ENCODE assay signal across 14 mouse cellular contexts in genomic region chr8:61324363-61324914, GRCm38 (mm10).
DNase-seq lines count a peak whose midpoint lies in the region; ATAC-seq lines count a peak whose summit lies in the region.
"Had no signal": no experiment of that assay in that cellular context is flagged by ENCODE, and none has a peak within 500 bp of the region (broad histone marks: within the 10 kb centered on the region; RNA-seq: fewer than 3 reads in every experiment).

No protein-coding gene starts in this region.

- no peak overlapping the region for H3K27ac ChIP-seq in kidney, embryonic 15.5 days
- peak overlapping the region; percentile 61; the same call in 1 of the 2 replicates for H3K27ac ChIP-seq in forebrain, embryonic 14.5 days (ENCODE audit: low read depth, low read length)
- H3K27ac ChIP-seq in midbrain, embryonic 13.5 days, result peak overlapping the region; percentile 37; the same call in 1 of the 2 replicates
- no peak overlapping the region for H3K27ac ChIP-seq in intestine, embryonic 15.5 days

- no peak overlapping the region for H3K9ac ChIP-seq in kidney, embryonic 15.5 days
- H3K9ac ChIP-seq in forebrain, embryonic 14.5 days (ENCODE audit: low read length), result no peak overlapping the region
- H3K9ac ChIP-seq in midbrain, embryonic 13.5 days (replicated peaks), result no peak overlapping the region
- H3K9ac ChIP-seq in intestine, embryonic 15.5 days, result no peak overlapping the region

- no peak overlapping the region for H3K4me3 ChIP-seq in kidney, embryonic 15.5 days (replicated peaks)
- H3K4me3 ChIP-seq in forebrain, embryonic 14.5 days (ENCODE audit: low read depth, low read length), result no peak overlapping the region
- H3K4me3 ChIP-seq in midbrain, embryonic 13.5 days (replicated peaks), result no peak overlapping the region
- no peak overlapping the region for H3K4me3 ChIP-seq in intestine, embryonic 15.5 days (replicated peaks)

- WGBS in kidney, embryonic 15.5 days, result 37% methylated on average over 10 of the region's 10 CpGs
- 4% methylated on average over 10 of the region's 10 CpGs for WGBS in forebrain, embryonic 14.5 days
- WGBS in midbrain, embryonic 13.5 days, result 7% methylated on average over 10 of the region's 10 CpGs
- 66% methylated on average over 10 of the region's 10 CpGs for WGBS in intestine, embryonic 15.5 days

- H3K4me2 ChIP-seq in kidney, embryonic 15.5 days, result no peak overlapping the region
- H3K4me2 ChIP-seq in forebrain, embryonic 14.5 days (ENCODE audit: low read length), result peak overlapping the region; percentile 27; the same call in 1 of the 2 replicates
- no peak overlapping the region for H3K4me2 ChIP-seq in midbrain, embryonic 13.5 days (replicated peaks)
- H3K4me2 ChIP-seq in intestine, embryonic 15.5 days (replicated peaks), result no peak overlapping the region
- H3K4me2 ChIP-seq: liver, embryonic 11.5 days had no signal

- H3K27me3 ChIP-seq in kidney, embryonic 15.5 days, result no peaks in the 10 kb centered on the region
- no peaks in the 10 kb centered on the region for H3K27me3 ChIP-seq in forebrain, embryonic 14.5 days (replicated peaks; ENCODE audit: control insufficient read depth, insufficient read depth, low read length)
- no peaks in the 10 kb centered on the region for H3K27me3 ChIP-seq in midbrain, embryonic 13.5 days
- H3K27me3 ChIP-seq in intestine, embryonic 15.5 days (replicated peaks), result no peaks in the 10 kb centered on the region

- peak; percentile 64; the same call in 1 of the 2 replicates for ATAC-seq in kidney, embryonic 15.5 days (replicated peaks; ENCODE audit: low FRiP score)
- peak; percentile 22; the same call in 1 of the 2 replicates for ATAC-seq in forebrain, embryonic 14.5 days
- 0 out of 2 replicates have a peak, but pooled peaks have one; percentile 16 for ATAC-seq in midbrain, embryonic 13.5 days
- ATAC-seq in intestine, embryonic 15.5 days, result no peak; the same call in 1 of the 2 replicates
- ATAC-seq: intestine, postnatal 0 days; lung, postnatal 0 days had no signal

- DNase-seq in kidney, adult 18-20 months, result no peak
- peak; percentile 78 for DNase-seq in embryo, embryonic 11 days
- peak; percentile 61 for DNase-seq in forebrain, embryonic 14.5 days (ENCODE audit: low spot score)
- DNase-seq in layer of hippocampus, adult 8-10 months (ENCODE audit: low spot score in 2 of 2), result no peak
- no peak for DNase-seq in adrenal gland, postnatal 36 days
- DNase-seq: cerebellum, adult 2 months; gastrocnemius, postnatal 25 days; thymus, postnatal 25 days had no signal

- H3K9me3 ChIP-seq in kidney, embryonic 15.5 days (replicated peaks), result no peaks in the 10 kb centered on the region
- H3K9me3 ChIP-seq in forebrain, embryonic 14.5 days (replicated peaks; ENCODE audit: control insufficient read depth, low read length), result no peaks in the 10 kb centered on the region
- no peaks in the 10 kb centered on the region for H3K9me3 ChIP-seq in midbrain, embryonic 13.5 days
- no peaks in the 10 kb centered on the region for H3K9me3 ChIP-seq in intestine, embryonic 15.5 days

- peaks cover 4% of the 10 kb centered on the region for H3K36me3 ChIP-seq in kidney, embryonic 15.5 days
- no peaks in the 10 kb centered on the region for H3K36me3 ChIP-seq in forebrain, embryonic 14.5 days (ENCODE audit: control insufficient read depth, insufficient read depth, low read length)
- H3K36me3 ChIP-seq in midbrain, embryonic 13.5 days, result peaks cover 6% of the 10 kb centered on the region; the same call in 1 of the 2 replicates
- H3K36me3 ChIP-seq in intestine, embryonic 15.5 days, result no peaks in the 10 kb centered on the region

- peaks cover 51% of the 10 kb centered on the region for H3K4me1 ChIP-seq in kidney, embryonic 15.5 days
- H3K4me1 ChIP-seq in forebrain, embryonic 14.5 days (ENCODE audit: control insufficient read depth, insufficient read depth, low read length), result peaks cover 28% of the 10 kb centered on the region
- H3K4me1 ChIP-seq in midbrain, embryonic 13.5 days (replicated peaks), result peaks cover 43% of the 10 kb centered on the region
- no peaks in the 10 kb centered on the region for H3K4me1 ChIP-seq in intestine, embryonic 15.5 days (replicated peaks)

Comparison
In these comparisons a context has a peak if more than half of its experiments do, and no peak if none do; other contexts are left out.
1. H3K27ac ChIP-seq: peak in forebrain, embryonic 14.5 days (single experiment) and midbrain, embryonic 13.5 days (single experiment); none in kidney, embryonic 15.5 days (single experiment) and intestine, embryonic 15.5 days (single experiment).
2. DNase-seq: peak in embryo, embryonic 11 days (single experiment) and forebrain, embryonic 14.5 days (single experiment); none in kidney, adult 18-20 months (single experiment), layer of hippocampus, adult 8-10 months (0 of 2) and adrenal gland, postnatal 36 days (0 of 2).